ENCODE assay signal across 9 mouse cellular contexts in genomic region chr11:5782199-5782944, GRCm38 (mm10). TPM values are rescaled to one million over a fixed set of nuclear protein-coding genes. Genes with fewer than 3 reads are reported as not detected.
DNase-seq lines count a peak whose midpoint lies in the region; ATAC-seq lines count a peak whose summit lies in the region.
"Had no signal": no experiment of that assay in that cellular context is flagged by ENCODE, and none has a peak within 500 bp of the region (broad histone marks: within the 10 kb centered on the region; RNA-seq: fewer than 3 reads in every experiment).

No protein-coding gene starts in this region.

- no peaks in the 10 kb centered on the region for H3K27me3 ChIP-seq in midbrain, embryonic 11.5 days (ENCODE audit: control insufficient read depth, insufficient read depth, low read length)
- H3K27me3 ChIP-seq in midbrain, embryonic 13.5 days, result no peaks in the 10 kb centered on the region
- no peaks in the 10 kb centered on the region for H3K27me3 ChIP-seq in intestine, embryonic 16.5 days (replicated peaks; ENCODE audit: control insufficient read depth, insufficient read depth, low read length)
- H3K27me3 ChIP-seq in stomach, embryonic 14.5 days (ENCODE audit: control insufficient read depth, insufficient read depth, low read length), result no peaks in the 10 kb centered on the region
- H3K27me3 ChIP-seq: limb, embryonic 13.5 days had no signal

- no peak overlapping the region for H3K4me3 ChIP-seq in midbrain, embryonic 11.5 days (ENCODE audit: low read depth, low read length)
- no peak overlapping the region for H3K4me3 ChIP-seq in midbrain, embryonic 13.5 days (replicated peaks)
- no peak overlapping the region for H3K4me3 ChIP-seq in intestine, embryonic 16.5 days (ENCODE audit: low read length)
- H3K4me3 ChIP-seq in stomach, embryonic 14.5 days (ENCODE audit: low read depth, low read length), result no peak overlapping the region
- H3K4me3 ChIP-seq: limb, embryonic 13.5 days had no signal

- H3K27ac ChIP-seq in midbrain, embryonic 11.5 days (ENCODE audit: low read depth, low read length), result no peak overlapping the region
- no peak overlapping the region for H3K27ac ChIP-seq in midbrain, embryonic 13.5 days
- H3K27ac ChIP-seq in intestine, embryonic 16.5 days (ENCODE audit: low read length), result peak overlapping the region; percentile 83
- no peak overlapping the region for H3K27ac ChIP-seq in stomach, embryonic 14.5 days (ENCODE audit: low read length)
- H3K27ac ChIP-seq: limb, embryonic 13.5 days had no signal

- DNase-seq in adrenal gland, postnatal 14 days, result peak; percentile 54
- DNase-seq in adrenal gland, adult 8-10 months, result no peak
- DNase-seq in midbrain, embryonic 11.5 days (ENCODE audit: low spot score, missing footprints), result peak; percentile 76
- no peak for DNase-seq in right cerebral cortex, postnatal 25 days
- no peak for DNase-seq in cerebellum, adult 8-10 months

- WGBS in midbrain, embryonic 11.5 days, result 76% methylated on average over 8 of the region's 8 CpGs
- WGBS in midbrain, embryonic 13.5 days, result 76% methylated on average over 8 of the region's 8 CpGs
- WGBS in intestine, embryonic 16.5 days, result 43% methylated on average over 8 of the region's 8 CpGs
- WGBS in stomach, embryonic 14.5 days, result 62% methylated on average over 8 of the region's 8 CpGs

- no peak overlapping the region for H3K4me2 ChIP-seq in midbrain, embryonic 11.5 days
- no peak overlapping the region for H3K4me2 ChIP-seq in midbrain, embryonic 13.5 days (replicated peaks)
- 0 out of 2 replicates have a peak overlapping the region, but pooled peaks have one; percentile 22 for H3K4me2 ChIP-seq in intestine, embryonic 16.5 days (ENCODE audit: low read depth, low read length)
- no peak overlapping the region for H3K4me2 ChIP-seq in stomach, embryonic 14.5 days (replicated peaks; ENCODE audit: low read depth, low read length)
- H3K4me2 ChIP-seq: limb, embryonic 13.5 days had no signal

- H3K4me1 ChIP-seq in midbrain, embryonic 11.5 days (ENCODE audit: control insufficient read depth, insufficient read depth, low read length), result peaks cover under 1% of the 10 kb centered on the region
- peaks cover 7% of the 10 kb centered on the region for H3K4me1 ChIP-seq in midbrain, embryonic 13.5 days (replicated peaks)
- H3K4me1 ChIP-seq in intestine, embryonic 16.5 days (ENCODE audit: control insufficient read depth, insufficient read depth, low read length), result peaks cover 11% of the 10 kb centered on the region
- H3K4me1 ChIP-seq in stomach, embryonic 14.5 days (ENCODE audit: control insufficient read depth, insufficient read depth, low read length), result no peaks in the 10 kb centered on the region

- H3K9me3 ChIP-seq in midbrain, embryonic 11.5 days (ENCODE audit: control insufficient read depth, low read length), result no peaks in the 10 kb centered on the region
- H3K9me3 ChIP-seq in midbrain, embryonic 13.5 days, result no peaks in the 10 kb centered on the region
- H3K9me3 ChIP-seq in intestine, embryonic 16.5 days (ENCODE audit: control insufficient read depth, low read length), result no peaks in the 10 kb centered on the region
- H3K9me3 ChIP-seq in stomach, embryonic 14.5 days (ENCODE audit: control insufficient read depth, low read depth, low read length), result no peaks in the 10 kb centered on the region
- H3K9me3 ChIP-seq: limb, embryonic 13.5 days had no signal

- no peak for ATAC-seq in midbrain, embryonic 11.5 days (ENCODE audit: low FRiP score)
- no peak for ATAC-seq in midbrain, embryonic 13.5 days
- ATAC-seq in intestine, embryonic 16.5 days, result peak; percentile 95
- peak; percentile 56; the same call in 1 of the 2 replicates for ATAC-seq in stomach, embryonic 14.5 days (ENCODE audit: insufficient number of reproducible peaks, insufficient read depth, low FRiP score, low read depth)

- H3K36me3 ChIP-seq in midbrain, embryonic 11.5 days (ENCODE audit: control insufficient read depth, insufficient read depth, low read length), result no peaks in the 10 kb centered on the region
- peaks cover 17% of the 10 kb centered on the region; the same call in 1 of the 2 replicates for H3K36me3 ChIP-seq in midbrain, embryonic 13.5 days
- no peaks in the 10 kb centered on the region for H3K36me3 ChIP-seq in intestine, embryonic 16.5 days (ENCODE audit: control insufficient read depth, insufficient read depth, low read length)
- no peaks in the 10 kb centered on the region for H3K36me3 ChIP-seq in stomach, embryonic 14.5 days (ENCODE audit: control insufficient read depth, insufficient read depth, low read length)

- H3K9ac ChIP-seq in midbrain, embryonic 11.5 days (ENCODE audit: low read length), result no peak overlapping the region
- no peak overlapping the region for H3K9ac ChIP-seq in midbrain, embryonic 13.5 days (replicated peaks)
- no peak overlapping the region for H3K9ac ChIP-seq in intestine, embryonic 16.5 days (ENCODE audit: low read depth, low read length)
- H3K9ac ChIP-seq in stomach, embryonic 14.5 days (replicated peaks; ENCODE audit: low read depth, low read length), result no peak overlapping the region
- H3K9ac ChIP-seq: limb, embryonic 13.5 days had no signal

RNA-seq across cellular contexts. Expression of gene Dbnl, which starts 5.9 kb away (rescaled TPM):
- total RNA-seq in adrenal gland, postnatal 14 days (2021), result 51.7 and 62.9 TPM in 2 replicates
- 10 to 100 TPM; 70.7 to 98.8 (median 74.0) TPM for total RNA-seq in adrenal gland, adult 8-10 months (2022)
- polyA plus RNA-seq in midbrain, embryonic 11.5 days (2014; fragmentation: Nextera tagmentation; extraction: Ambion mirVana), result 136 and 144 TPM in 2 replicates
- 151 and 155 TPM in 2 replicates for polyA plus RNA-seq in midbrain, embryonic 13.5 days (2015; fragmentation: Nextera tagmentation; extraction: Ambion mirVana)
- polyA plus RNA-seq in intestine, embryonic 16.5 days (2015; fragmentation: Nextera tagmentation; extraction: Ambion mirVana), result 141 and 147 TPM in 2 replicates
- polyA plus RNA-seq in stomach, embryonic 14.5 days (2014; fragmentation: Nextera tagmentation; extraction: Ambion mirVana), result 108 TPM in 2 replicates

RNA-seq across cellular contexts. Expression of gene Urgcp, which starts 20.2 kb away (rescaled TPM):
- total RNA-seq in adrenal gland, postnatal 14 days (2021), result 56.0 and 56.9 TPM in 2 replicates
- 10 to 100 TPM; 63.6 to 83.8 (median 65.6) TPM for total RNA-seq in adrenal gland, adult 8-10 months (2022)
- polyA plus RNA-seq in midbrain, embryonic 11.5 days (2014; fragmentation: Nextera tagmentation; extraction: Ambion mirVana), result 9.9 and 11.7 TPM in 2 replicates
- 24.9 and 26.5 TPM in 2 replicates for polyA plus RNA-seq in midbrain, embryonic 13.5 days (2015; fragmentation: Nextera tagmentation; extraction: Ambion mirVana)
- polyA plus RNA-seq in intestine, embryonic 16.5 days (2015; fragmentation: Nextera tagmentation; extraction: Ambion mirVana), result 21.6 and 23.7 TPM in 2 replicates
- polyA plus RNA-seq in stomach, embryonic 14.5 days (2014; fragmentation: Nextera tagmentation; extraction: Ambion mirVana), result 14.2 and 14.4 TPM in 2 replicates

RNA-seq across cellular contexts. Expression of gene Pgam2, which starts 21.2 kb away (rescaled TPM):
- not detected in 2 replicates for total RNA-seq in adrenal gland, postnatal 14 days (2021)
- not detected for total RNA-seq in adrenal gland, adult 8-10 months (2022)
- 4.5 and 4.6 TPM in 2 replicates for polyA plus RNA-seq in midbrain, embryonic 11.5 days (2014; fragmentation: Nextera tagmentation; extraction: Ambion mirVana)
- 2.3 and 2.6 TPM in 2 replicates for polyA plus RNA-seq in midbrain, embryonic 13.5 days (2015; fragmentation: Nextera tagmentation; extraction: Ambion mirVana)
- polyA plus RNA-seq in intestine, embryonic 16.5 days (2015; fragmentation: Nextera tagmentation; extraction: Ambion mirVana), result 17.8 and 23.4 TPM in 2 replicates
- polyA plus RNA-seq in stomach, embryonic 14.5 days (2014; fragmentation: Nextera tagmentation; extraction: Ambion mirVana), result 1.2 and 1.5 TPM in 2 replicates

RNA-seq across cellular contexts. Expression of gene Polm, which starts 55.4 kb away (rescaled TPM):
- 8.4 and 11.9 TPM in 2 replicates for total RNA-seq in adrenal gland, postnatal 14 days (2021)
- 10 to 100 TPM in 2 of 4 experiments, 1 to 10 TPM in 2; 8.0 to 14.7 (median 11.5) TPM for total RNA-seq in adrenal gland, adult 8-10 months (2022)
- polyA plus RNA-seq in midbrain, embryonic 11.5 days (2014; fragmentation: Nextera tagmentation; extraction: Ambion mirVana), result 7.1 and 7.3 TPM in 2 replicates
- 6.5 and 8.2 TPM in 2 replicates for polyA plus RNA-seq in midbrain, embryonic 13.5 days (2015; fragmentation: Nextera tagmentation; extraction: Ambion mirVana)
- polyA plus RNA-seq in intestine, embryonic 16.5 days (2015; fragmentation: Nextera tagmentation; extraction: Ambion mirVana), result 12.5 and 13.3 TPM in 2 replicates
- 8.4 and 10.3 TPM in 2 replicates for polyA plus RNA-seq in stomach, embryonic 14.5 days (2014; fragmentation: Nextera tagmentation; extraction: Ambion mirVana)

Comparison
In these comparisons a context has a peak if more than half of its experiments do, and no peak if none do; other contexts are left out.
1. DNase-seq: peak in adrenal gland, postnatal 14 days (single experiment) and midbrain, embryonic 11.5 days (single experiment); none in adrenal gland, adult 8-10 months (single experiment), right cerebral cortex, postnatal 25 days (single experiment) and cerebellum, adult 8-10 months (single experiment).
2. ATAC-seq: peak in intestine, embryonic 16.5 days (single experiment) and stomach, embryonic 14.5 days (single experiment); none in midbrain, embryonic 11.5 days (single experiment) and midbrain, embryonic 13.5 days (single experiment).